Mouse (Mus musculus) kidney, adult 2 months (tissue): ENCODE data around the gene Sacm1l. TPM values are rescaled to one million over a fixed set of nuclear protein-coding genes. Genes with fewer than 3 reads are reported as not detected.

ENCODE experiments used
- DNase-seq: peaks from one replicate; pipeline ENCODE4 v3.0.0; 2021
- H3K27ac ChIP-seq: fragments of 200-500 bp; 2 replicates; pipeline ENCODE4 v1.5.1; 2012; ENCODE audit warnings: low read depth, low read length, control low read depth, inconsistent platforms; ENCODE audit not compliant: insufficient read depth
- H3K27me3 ChIP-seq: fragments of 200-500 bp; replicated peaks from 2 replicates; pipeline ENCODE4 v1.6.1; 2012; ENCODE audit warnings: mild to moderate bottlenecking, moderate library complexity, low read length, inconsistent platforms; ENCODE audit not compliant: control insufficient read depth, insufficient read depth
- H3K36me3 ChIP-seq: fragments of 200-500 bp; 2 replicates; pipeline ENCODE4 v1.6.1; 2012; ENCODE audit warnings: mild to moderate bottlenecking, moderate library complexity, low read length, inconsistent platforms; ENCODE audit not compliant: control insufficient read depth, insufficient read depth
- H3K4me1 ChIP-seq: fragments of 200-500 bp; 2 replicates; pipeline ENCODE4 v1.6.1; 2011; ENCODE audit warnings: low read length; ENCODE audit not compliant: control insufficient read depth, insufficient read depth
- H3K4me3 ChIP-seq: fragments of 200-500 bp; 2 replicates; pipeline ENCODE4 v1.5.1; 2011; ENCODE audit warnings: mild to moderate bottlenecking, low read depth, low read length, control low read depth; ENCODE audit not compliant: insufficient read depth
- CTCF ChIP-seq: fragments of 200-500 bp; conservative IDR thresholded peaks from 2 replicates; pipeline ENCODE4 v1.5.1; 2011; ENCODE audit warnings: low read depth, mild to moderate bottlenecking, control low read depth, low read length, moderate library complexity, mixed read lengths; ENCODE audit not compliant: insufficient read depth, insufficient read length
- POLR2A ChIP-seq: fragments of 200-500 bp; IDR thresholded peaks from one replicate; pipeline ENCODE4 v1.6.1; 2011; ENCODE audit warnings: low read depth, low read length, control low read depth
- WGBS: fragments of 180-500 bp; shearing (Covaris S2); methylation state at CpG from one replicate; pipeline ENCODE4 v1.1.7; 2018; 5-methylcytosine and 5-hydroxymethylcytosine counted together
- polyA plus RNA-seq: library from polyadenylated mRNA; depleted of rRNA; stranded (reverse); fragments of >200 nt; gene quantifications from 2 replicates; pipeline ENCODE4 v1.2.3, GENCODE M21; 2012

Gene Sacm1l
- polyA plus RNA-seq, 1 experiment = 20.0 TPM

DNA sequence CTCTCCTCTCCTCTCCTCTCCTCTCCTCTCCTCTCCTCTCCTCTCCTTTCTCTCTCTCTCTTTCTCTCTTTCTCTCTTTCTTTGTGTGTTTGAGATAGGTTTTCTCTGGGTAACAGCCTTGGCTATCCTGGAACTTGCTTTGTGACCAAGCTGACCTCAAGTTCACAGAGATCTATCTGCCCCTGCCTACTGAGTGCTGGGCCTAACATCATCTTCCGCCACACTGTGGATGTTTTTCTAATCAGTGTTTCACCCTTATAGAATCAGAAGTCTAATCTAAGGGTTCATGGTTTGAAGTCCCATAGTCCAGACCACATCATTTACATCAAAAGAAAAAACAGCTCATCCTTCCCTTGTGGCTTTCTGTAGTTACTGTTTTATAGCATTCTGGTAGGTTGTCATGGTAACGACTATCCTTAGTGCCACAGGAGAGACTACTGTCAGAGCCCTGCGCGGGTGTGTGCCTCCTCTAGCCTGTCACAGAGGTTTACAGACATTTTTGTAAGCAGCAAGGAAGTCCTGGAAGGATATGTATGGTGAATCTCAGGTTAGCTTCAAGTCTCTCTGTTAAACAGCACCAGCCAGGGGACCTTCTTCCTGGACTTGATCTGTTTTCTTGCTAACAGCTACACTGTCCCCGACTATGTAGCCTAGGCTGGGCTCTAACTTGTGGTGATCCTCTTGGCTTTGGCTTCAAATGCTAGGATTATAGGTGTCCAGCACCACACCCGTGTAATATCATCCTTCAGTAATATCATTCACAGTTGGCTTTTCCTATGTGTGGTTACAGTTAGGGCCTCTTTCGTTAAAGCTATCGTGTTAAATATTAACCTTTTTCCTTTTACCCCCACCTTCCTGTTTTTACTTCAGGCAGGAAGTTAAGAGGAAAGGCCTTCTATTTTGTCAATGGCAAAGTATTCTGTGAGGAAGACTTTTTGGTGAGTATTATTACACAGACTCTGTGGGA, 19.6 kb upstream of the Sacm1l start:
- TF ChIP-seq POLR2A (no peak), CTCF (no peak)

DNA sequence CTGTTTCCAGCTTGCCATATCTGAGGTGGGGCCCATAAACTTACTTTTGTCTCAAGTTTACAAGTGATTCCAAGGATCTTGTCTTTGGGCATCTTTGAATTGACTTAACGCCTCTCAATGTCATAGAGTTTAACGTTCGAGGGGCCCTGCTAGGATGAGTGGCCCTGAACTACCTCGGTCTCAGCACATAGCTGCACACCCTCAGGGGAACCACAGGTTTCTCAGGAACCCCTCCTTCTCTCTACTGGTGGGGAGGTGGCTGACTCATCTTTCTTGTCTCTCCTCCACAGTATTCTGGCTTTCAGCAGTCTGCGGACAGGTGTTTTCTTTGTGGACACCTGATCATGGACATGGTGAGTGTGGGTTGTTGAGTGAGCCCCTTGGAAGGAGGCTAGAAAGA, 18.6 kb upstream of the Sacm1l start:
- WGBS = 40% methylated on average over 5 of the region's 5 CpGs
- H3K4me3 ChIP-seq = no peak overlapping the region
- DNase-seq = no peak

More for the DNA sequence above, 19.6 kb upstream of the Sacm1l start:
- 25% methylated on average over 8 of the region's 8 CpGs for WGBS
- Histone ChIP-seq H3K27ac (peak overlapping the region; percentile 73), H3K27me3 (no peaks in the 10 kb centered on the region), H3K36me3 (no peaks in the 10 kb centered on the region), H3K4me3 (no peak overlapping the region), H3K4me1 (peaks cover 28% of the 10 kb centered on the region)
- peak; percentile 52 for DNase-seq

DNA sequence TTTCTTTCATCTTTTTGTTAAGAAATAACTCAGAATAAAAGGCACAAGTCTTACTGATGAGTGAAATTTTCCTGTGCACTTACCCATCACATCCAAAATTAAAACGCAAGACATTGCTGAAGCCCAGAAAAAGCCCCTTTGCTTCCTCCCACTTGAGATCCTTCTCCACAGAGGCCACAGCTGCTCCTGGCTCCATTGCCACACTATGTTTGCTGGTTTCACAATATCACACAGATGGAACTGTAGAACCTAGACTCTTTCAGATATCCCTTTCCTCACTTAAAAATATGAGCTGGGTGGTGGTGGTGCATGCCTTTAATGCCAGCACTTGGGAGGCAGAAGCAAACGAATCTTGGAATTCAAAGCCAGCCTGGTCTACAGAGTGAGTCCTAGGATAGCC, 17.1 kb upstream of the Sacm1l start:
- Histone ChIP-seq H3K4me3 (no peak overlapping the region), H3K36me3 (no peaks in the 10 kb centered on the region), H3K4me1 (peaks cover 22% of the 10 kb centered on the region), H3K27me3 (no peaks in the 10 kb centered on the region), H3K27ac (no peak overlapping the region)
- 78% methylated on average over 2 of the region's 2 CpGs for WGBS
- TF ChIP-seq POLR2A (no peak), CTCF (no peak)
- DNase-seq = no peak

More for the DNA sequence above, 18.6 kb upstream of the Sacm1l start:
- Histone ChIP-seq H3K36me3 (no peaks in the 10 kb centered on the region), H3K4me1 (peaks cover 22% of the 10 kb centered on the region), H3K27ac (peak overlapping the region; percentile 48; the same call in 1 of the 2 replicates), H3K27me3 (no peaks in the 10 kb centered on the region)
- no peak for TF ChIP-seq CTCF
- no peak for TF ChIP-seq POLR2A

DNA sequence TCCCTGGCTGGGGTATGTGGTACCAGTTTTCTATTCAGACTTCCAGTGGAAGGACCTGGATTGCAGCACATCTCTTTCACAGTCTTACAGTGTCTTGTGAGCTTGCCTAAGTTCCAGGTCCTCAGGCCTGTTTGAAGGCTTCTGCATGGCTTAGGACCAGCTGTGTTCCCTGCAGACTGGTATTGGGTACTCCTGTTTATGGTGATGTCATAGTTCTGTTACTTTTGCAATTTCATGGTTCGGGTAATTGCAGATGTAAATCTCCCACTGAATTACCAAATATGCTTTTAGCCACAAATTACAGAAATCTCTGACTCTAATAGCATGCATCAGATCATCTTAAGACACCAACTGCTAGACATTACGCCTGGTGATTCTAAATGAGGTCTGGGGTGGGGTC, 14.5 kb upstream of the Sacm1l start:
- WGBS = 85% methylated on average over 2 of the region's 2 CpGs
- Histone ChIP-seq H3K27ac (no peak overlapping the region), H3K36me3 (peaks cover 2% of the 10 kb centered on the region; the same call in 1 of the 2 replicates), H3K27me3 (no peaks in the 10 kb centered on the region), H3K4me3 (no peak overlapping the region), H3K4me1 (peaks cover 11% of the 10 kb centered on the region)
- no peak for DNase-seq
- TF ChIP-seq POLR2A (no peak), CTCF (no peak)

DNA sequence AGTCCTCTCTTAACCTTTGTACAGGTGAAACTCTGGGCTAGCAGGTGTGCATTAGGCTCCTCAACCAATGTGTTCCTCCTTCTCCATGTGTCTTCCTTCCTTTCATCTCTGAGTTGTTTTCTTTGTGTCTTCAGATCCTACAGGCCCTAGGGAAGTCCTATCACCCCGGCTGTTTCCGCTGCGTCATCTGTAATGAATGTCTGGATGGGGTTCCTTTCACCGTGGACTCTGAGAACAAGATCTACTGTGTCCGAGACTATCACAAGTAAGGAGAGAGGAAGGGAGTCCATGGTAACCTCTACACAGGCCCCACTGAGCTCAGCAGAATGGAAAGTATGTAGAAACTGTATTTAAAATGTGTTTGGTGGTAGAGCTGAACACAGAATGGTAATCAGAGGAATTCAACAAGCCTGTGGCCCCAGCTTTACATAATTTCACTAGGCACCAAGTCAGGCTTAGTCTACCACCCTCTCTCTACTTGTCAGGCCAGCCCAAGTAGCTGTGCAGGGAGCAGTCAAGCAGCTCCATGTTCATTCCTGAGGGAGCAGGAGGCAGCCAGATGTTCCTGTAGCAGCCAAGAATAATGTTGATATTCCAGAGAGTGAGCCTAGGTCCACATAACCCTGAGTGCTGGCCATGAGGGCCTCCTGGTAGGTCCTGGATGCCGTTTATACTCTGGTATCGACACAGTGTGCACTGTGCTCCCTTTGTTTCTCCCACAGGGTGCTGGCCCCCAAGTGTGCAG, 12.7 kb upstream of the Sacm1l start:
- H3K36me3 ChIP-seq = peaks cover 2% of the 10 kb centered on the region; the same call in 1 of the 2 replicates
- no peaks in the 10 kb centered on the region for H3K27me3 ChIP-seq
- no peaks in the 10 kb centered on the region for H3K4me1 ChIP-seq
- H3K4me3 ChIP-seq = no peak overlapping the region
- no peak overlapping the region for H3K27ac ChIP-seq
- TF ChIP-seq CTCF (no peak), POLR2A (no peak)
- no peak for DNase-seq
- WGBS = 78% methylated on average over 7 of the region's 7 CpGs

DNA sequence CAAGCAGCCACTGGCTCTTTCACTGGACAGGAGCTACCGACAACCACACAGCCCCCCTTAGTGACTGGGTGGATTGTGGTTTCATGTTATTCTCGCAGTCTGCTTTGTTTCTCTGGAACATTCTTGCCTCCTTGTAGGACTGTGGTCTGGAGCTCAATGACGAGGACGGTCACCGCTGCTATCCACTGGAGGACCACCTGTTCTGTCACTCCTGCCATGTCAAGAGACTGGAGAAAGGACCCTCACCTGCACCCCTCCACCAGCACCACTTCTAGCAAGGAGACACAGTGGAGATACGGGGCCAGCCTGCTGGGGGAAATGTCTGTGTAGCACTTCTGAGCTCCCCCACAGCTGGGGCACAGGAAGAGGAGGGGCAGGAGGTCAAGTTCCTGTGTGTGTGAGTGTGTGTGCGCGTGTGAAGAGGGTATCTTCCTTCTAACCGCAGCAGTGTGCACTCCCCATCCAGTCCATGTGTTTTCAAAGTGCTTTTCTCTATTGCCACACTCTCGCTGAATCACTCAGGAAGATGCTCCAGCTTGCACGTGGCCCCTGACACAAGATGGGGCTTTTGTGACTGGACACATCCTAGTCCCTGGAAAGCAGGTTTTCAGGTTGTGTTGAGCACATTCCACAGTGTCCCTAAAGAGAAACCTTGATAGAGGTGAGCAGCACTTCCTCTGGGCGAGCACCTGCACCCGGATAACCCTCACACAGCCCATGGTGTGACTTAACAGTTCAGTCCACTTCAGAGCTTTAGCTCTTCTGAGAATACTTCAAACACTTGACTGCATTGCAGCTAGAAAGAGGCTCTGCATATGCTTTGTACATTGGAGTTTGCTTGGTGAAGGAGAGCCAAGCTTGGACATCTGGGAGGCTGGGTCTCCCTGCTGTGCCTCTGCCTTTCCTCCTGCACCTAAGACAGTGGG, 10.3 kb upstream of the Sacm1l start:
- Histone ChIP-seq H3K36me3 (peaks cover 2% of the 10 kb centered on the region; the same call in 1 of the 2 replicates), H3K27me3 (no peaks in the 10 kb centered on the region), H3K4me3 (no peak overlapping the region), H3K4me1 (no peaks in the 10 kb centered on the region), H3K27ac (no peak overlapping the region)
- TF ChIP-seq CTCF = no peak
- no peak for DNase-seq
- WGBS = 71% methylated on average over 13 of the region's 13 CpGs
